Mouse (Mus musculus) MEL (cell line): ENCODE measurements around the gene Aak1.

ENCODE experiments used
- CHD1 ChIP-seq: IDR thresholded peaks from 2 replicates; pipeline ENCODE4 v1.6.1; 2012; ENCODE audit warnings: low read depth, mild to moderate bottlenecking, inconsistent platforms, low read length, improper control_type of control experiment
- CTCF ChIP-seq, 3 experiments: IDR thresholded peaks in 2 of 3; conservative IDR thresholded peaks in 1 of 3; 2 replicates each; pipeline ENCODE4 v1.5.1; 2011 to 2012; ENCODE audit warnings: low read length in 3 of 3, low read depth in 2 of 3, mild to moderate bottlenecking in 2 of 3, improper control_type of control experiment in 1 of 3, inconsistent platforms in 1 of 3, mixed read lengths in 1 of 3, moderate library complexity in 1 of 3; ENCODE audit not compliant: control insufficient read depth in 1 of 3, insufficient read depth in 1 of 3, poor library complexity in 1 of 3, severe bottlenecking in 1 of 3
- EP300 ChIP-seq, 2 experiments: IDR thresholded peaks; 2 replicates each; pipeline ENCODE4 v1.6.1; 2011; ENCODE audit warnings: improper control_type of control experiment in 2 of 2, low read length in 2 of 2, low read depth in 1 of 2, mild to moderate bottlenecking in 1 of 2
- JUND ChIP-seq: IDR thresholded peaks from 2 replicates; pipeline ENCODE4 v1.6.1; 2011; ENCODE audit warnings: low read depth, mild to moderate bottlenecking, improper control_type of control experiment, low read length
- MAX ChIP-seq: IDR thresholded peaks from 2 replicates; pipeline ENCODE4 v1.6.1; 2011; ENCODE audit warnings: low read length, improper control_type of control experiment
- POLR2A ChIP-seq, 2 experiments: IDR thresholded peaks; 2 replicates each; pipeline ENCODE4 v1.6.1; 2011 to 2012; ENCODE audit warnings: low read length in 2 of 2, mild to moderate bottlenecking in 2 of 2, control low read depth in 1 of 2, improper control_type of control experiment in 1 of 2, low read depth in 1 of 2, moderate library complexity in 1 of 2; ENCODE audit not compliant: control insufficient read depth in 1 of 2, insufficient read depth in 1 of 2, poor library complexity in 1 of 2
- POLR2AphosphoS5 ChIP-seq: IDR thresholded peaks from 2 replicates; pipeline ENCODE4 v1.6.1; 2012; ENCODE audit warnings: low read depth, borderline replicate concordance, mild to moderate bottlenecking, inconsistent platforms, low read length, moderate library complexity, mixed read lengths
- RAD21 ChIP-seq: IDR thresholded peaks from 2 replicates; pipeline ENCODE4 v1.6.1; 2011; ENCODE audit warnings: mild to moderate bottlenecking, low read depth, low read length, improper control_type of control experiment
- SMC3 ChIP-seq: IDR thresholded peaks from 2 replicates; pipeline ENCODE4 v1.6.1; 2011; ENCODE audit warnings: low read depth, low read length, improper control_type of control experiment
- TCF12 ChIP-seq: IDR thresholded peaks from 2 replicates; pipeline ENCODE4 v1.6.1; 2014; ENCODE audit warnings: low read depth, mild to moderate bottlenecking, inconsistent platforms, low read length, improper control_type of control experiment, moderate library complexity
- USF1 ChIP-seq: IDR thresholded peaks from 2 replicates; pipeline ENCODE4 v1.6.1; 2014; ENCODE audit warnings: low read depth, mild to moderate bottlenecking, inconsistent platforms, low read length, improper control_type of control experiment, moderate library complexity
- USF2 ChIP-seq, 2 experiments: IDR thresholded peaks; 2 replicates each; pipeline ENCODE4 v1.6.1; 2011 to 2012; ENCODE audit warnings: improper control_type of control experiment in 2 of 2, low read length in 2 of 2, borderline replicate concordance in 1 of 2, inconsistent platforms in 1 of 2, low read depth in 1 of 2, mild to moderate bottlenecking in 1 of 2; ENCODE audit not compliant: insufficient read depth in 1 of 2
- ZC3H11A ChIP-seq: IDR thresholded peaks from 2 replicates; pipeline ENCODE4 v1.6.1; 2012; ENCODE audit warnings: low read depth, mild to moderate bottlenecking, inconsistent platforms, low read length, improper control_type of control experiment

- no peak for TF ChIP-seq POLR2A (IDR thresholded peaks at IDR 0.05; ENCODE audit: control insufficient read depth in 1 of 2, insufficient read depth in 1 of 2, low read depth in 1 of 2, low read length in 2 of 2, poor library complexity in 1 of 2)
- TF ChIP-seq USF1, result no peak
- no peak for TF ChIP-seq RAD21
- no peak for TF ChIP-seq CTCF (IDR thresholded peaks at IDR 0.05 in 2 of 3, conservative IDR thresholded peaks at IDR 0.05 in 1 of 3; ENCODE audit: control insufficient read depth in 1 of 3, insufficient read depth in 1 of 3, low read depth in 2 of 3, low read length in 3 of 3, poor library complexity in 1 of 3, severe bottlenecking in 1 of 3)
- no peak for TF ChIP-seq JUND
- TF ChIP-seq SMC3, result no peak; the same call in 1 of the 2 replicates
- no peak for TF ChIP-seq MAX
- no peak; the same call in 1 of the 2 replicates for TF ChIP-seq CHD1
- TF ChIP-seq USF2 (IDR thresholded peaks at IDR 0.05; ENCODE audit: borderline replicate concordance in 1 of 2, insufficient read depth in 1 of 2, low read depth in 1 of 2, low read length in 2 of 2), result no peak
- peak; percentile 77 to 87 for TF ChIP-seq EP300 (IDR thresholded peaks at IDR 0.05; ENCODE audit: low read depth in 1 of 2, low read length in 2 of 2)
- TF ChIP-seq POLR2AphosphoS5, result no peak
- no peak; the same call in 1 of the 2 replicates for TF ChIP-seq TCF12
- no peak for TF ChIP-seq ZC3H11A
Measured at GRCm38 (mm10) chr6:87044895-87045294, 195.6 kb downstream of the Aak1 start.
